Mouse (Mus musculus) midbrain, postnatal 0 days (tissue): ENCODE data around the gene Cdan1. TPM values are rescaled to one million over a fixed set of nuclear protein-coding genes. Genes with fewer than 3 reads are reported as not detected.

ENCODE experiments used
- ATAC-seq: fragments of 200-750 bp; cut with Nextera tagmentation; 2 replicates; pipeline ENCODE4 v1.8.0; 2017; ENCODE audit warnings: moderate number of reproducible peaks, mild to moderate bottlenecking, moderate TSS enrichment, moderate library complexity; ENCODE audit not compliant: low FRiP score
- DNase-seq: peaks from one replicate; pipeline ENCODE4 v3.0.0-alpha.2; 2015; ENCODE audit warnings: low spot score
- H3K27ac ChIP-seq: fragments of 300-500 bp; sonication (generic); 2 replicates; pipeline ENCODE4 v1.5.1; 2014; ENCODE audit warnings: low read depth, mild to moderate bottlenecking, low read length, mixed read lengths
- H3K27me3 ChIP-seq: fragments of 300-500 bp; sonication (generic); 2 replicates; pipeline ENCODE4 v1.6.1; 2014; ENCODE audit warnings: low read length, control low read depth, mixed read lengths; ENCODE audit not compliant: insufficient read depth
- H3K36me3 ChIP-seq: fragments of 300-500 bp; sonication (generic); 2 replicates; pipeline ENCODE4 v1.6.1; 2014; ENCODE audit warnings: low read length, control low read depth, mixed read lengths; ENCODE audit not compliant: insufficient read depth
- H3K4me1 ChIP-seq: fragments of 300-500 bp; sonication (generic); 2 replicates; pipeline ENCODE4 v1.6.1; 2014; ENCODE audit warnings: mild to moderate bottlenecking, control low read depth, antibody characterized with exemption, low read length, mixed read lengths; ENCODE audit not compliant: insufficient read depth
- H3K4me2 ChIP-seq: fragments of 300-500 bp; sonication (generic); 2 replicates; pipeline ENCODE4 v1.6.1; 2014; ENCODE audit warnings: low read depth, mild to moderate bottlenecking, low read length, mixed read lengths; ENCODE audit not compliant: poor library complexity, severe bottlenecking
- H3K4me3 ChIP-seq: fragments of 300-500 bp; sonication (generic); 2 replicates; pipeline ENCODE4 v1.5.1; 2014; ENCODE audit warnings: low read depth, mild to moderate bottlenecking, low read length, moderate library complexity
- H3K9ac ChIP-seq: fragments of 300-500 bp; sonication (generic); replicated peaks from 2 replicates; pipeline ENCODE4 v1.6.1; 2014; ENCODE audit warnings: mild to moderate bottlenecking, low read length, moderate library complexity, mixed read lengths; ENCODE audit not compliant: poor library complexity, severe bottlenecking
- H3K9me3 ChIP-seq: fragments of 300-500 bp; sonication (generic); 2 replicates; pipeline ENCODE4 v1.6.1; 2016; ENCODE audit warnings: low read length, control low read depth
- CTCF ChIP-seq: IDR thresholded peaks from 2 replicates; pipeline ENCODE4 v1.5.1; 2016; ENCODE audit warnings: antibody characterized with exemption, mild to moderate bottlenecking
- WGBS: fragments of 180-500 bp; shearing (Covaris S2); extraction: QIAGEN DNeasy Blood & Tissue Kit; methylation state at CpG from one replicate; pipeline ENCODE4 v1.1.7; 2014; 5-methylcytosine and 5-hydroxymethylcytosine counted together
- polyA plus RNA-seq: library from polyadenylated mRNA; unstranded; fragments of >200 nt; fragmentation: Nextera tagmentation; extraction: Ambion mirVana; gene quantifications from 2 replicates; pipeline ENCODE4 v1.2.1, GENCODE M21; 2015
- total RNA-seq: library from RNA; depleted of rRNA; stranded (reverse); fragments of >200 nt; gene quantifications from 2 replicates; pipeline ENCODE4 v1.2.3, GENCODE M21; 2014

Cdan1 gene
- total and polyA plus RNA-seq, 2 experiments from 2014 or later: 6.3 to 26.6 TPM

DNA sequence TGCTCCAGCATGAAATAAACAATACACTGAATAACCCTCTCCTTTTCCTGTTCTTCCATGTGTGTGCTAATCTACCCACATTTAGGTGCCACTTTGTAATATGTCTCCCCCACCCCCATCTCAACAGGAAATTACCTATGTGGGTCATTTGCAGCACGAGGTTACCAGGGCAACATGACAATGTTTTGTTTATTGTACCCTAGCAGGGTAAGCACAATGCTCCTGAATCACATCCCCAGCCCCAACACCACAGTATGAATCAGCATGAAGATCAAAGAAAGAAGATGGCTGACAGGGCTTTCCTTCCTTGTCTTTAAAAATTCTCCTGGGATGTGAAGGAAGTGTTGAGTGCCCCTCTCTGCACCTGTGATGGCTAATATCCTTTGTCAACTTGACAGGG, 2.7 kb upstream of the Cdan1 start:
- H3K4me2 ChIP-seq: no peak overlapping the region
- H3K27ac ChIP-seq: no peak overlapping the region
- no peak overlapping the region for H3K9ac ChIP-seq
- no peak for TF ChIP-seq CTCF
- H3K4me1 ChIP-seq: no peaks in the 10 kb centered on the region
- no peak overlapping the region for H3K4me3 ChIP-seq
- no peaks in the 10 kb centered on the region for H3K9me3 ChIP-seq
- no peaks in the 10 kb centered on the region for H3K36me3 ChIP-seq
- 58% methylated on average over 1 of the region's 1 CpGs for WGBS
- ATAC-seq (no peak), DNase-seq (no peak)
- no peaks in the 10 kb centered on the region for H3K27me3 ChIP-seq

DNA sequence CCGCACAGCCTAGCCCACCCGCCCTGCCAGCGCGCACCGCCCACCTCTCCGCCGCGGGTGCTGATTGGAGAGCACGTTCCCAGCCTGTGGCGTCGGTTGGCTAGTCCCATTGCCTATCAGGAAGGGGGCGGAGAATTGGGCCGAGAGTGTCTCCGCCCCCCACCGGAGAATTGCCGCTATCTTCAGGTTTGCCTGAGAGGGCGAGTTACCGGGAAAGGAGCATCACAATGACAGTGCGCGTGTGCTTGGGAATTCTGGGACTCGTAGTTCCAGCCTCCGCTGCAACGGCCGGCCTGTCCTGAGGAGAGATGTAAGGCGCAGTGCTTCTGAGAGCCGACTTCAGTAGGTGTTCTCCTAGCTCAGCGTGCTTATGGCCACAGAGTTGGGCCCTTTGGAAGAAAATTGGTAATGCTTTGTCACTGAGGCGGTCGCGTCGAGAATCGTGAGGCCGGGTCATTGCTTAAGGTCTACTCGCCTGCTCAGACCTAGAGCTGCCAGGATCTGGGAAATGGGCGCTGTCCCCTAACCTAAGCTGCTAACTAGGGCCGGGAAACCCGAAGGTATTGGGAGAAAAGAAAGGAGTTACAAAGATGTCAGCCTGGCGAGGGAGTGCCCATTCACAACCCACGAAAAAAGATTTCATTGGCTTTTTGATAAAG, 625 bp upstream of the Cdan1 start, which contains the start of gene Ttbk2:
Gene Ttbk2, minus strand, starts transcription at position 181 of the 659 bp plus-strand sequence.
- under 1% methylated on average over 39 of the region's 39 CpGs for WGBS
- Histone ChIP-seq H3K9me3 (no peaks in the 10 kb centered on the region), H3K4me2 (peak within 1 kb of the TSS; percentile 62), H3K9ac (peak within 1 kb of the TSS; percentile 86), H3K4me3 (peak within 1 kb of the TSS; percentile 95), H3K36me3 (no peaks in the 10 kb centered on the region), H3K4me1 (no peaks in the 10 kb centered on the region), H3K27ac (peak within 1 kb of the TSS; percentile 89), H3K27me3 (no peaks in the 10 kb centered on the region)
- ATAC-seq (peak; percentile 100), DNase-seq (peak; percentile 99)
- peak; percentile 64 for TF ChIP-seq CTCF

DNA sequence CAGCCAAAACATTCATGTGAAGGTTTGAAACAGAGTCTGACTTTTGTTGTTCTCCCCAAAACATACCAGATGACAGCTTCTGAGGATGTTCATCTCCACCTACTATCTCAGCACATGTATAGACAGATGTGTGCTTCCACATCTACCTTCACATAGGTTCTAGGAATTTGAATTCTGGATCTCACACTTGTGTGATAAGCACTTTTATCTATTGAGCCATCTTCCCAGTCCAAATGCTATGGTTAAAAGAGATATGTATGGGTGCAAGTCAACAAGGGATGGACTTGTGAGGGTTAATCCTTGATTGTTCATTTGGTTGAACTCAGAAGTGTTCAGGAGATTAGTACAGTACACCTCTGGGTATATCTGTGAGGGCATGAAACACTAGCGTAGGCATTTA, 4.6 kb downstream of the Cdan1 start:
- TF ChIP-seq CTCF: no peak
- whole genome bisulfite sequencing: 100% methylated on average over 1 of the region's 1 CpGs

DNA sequence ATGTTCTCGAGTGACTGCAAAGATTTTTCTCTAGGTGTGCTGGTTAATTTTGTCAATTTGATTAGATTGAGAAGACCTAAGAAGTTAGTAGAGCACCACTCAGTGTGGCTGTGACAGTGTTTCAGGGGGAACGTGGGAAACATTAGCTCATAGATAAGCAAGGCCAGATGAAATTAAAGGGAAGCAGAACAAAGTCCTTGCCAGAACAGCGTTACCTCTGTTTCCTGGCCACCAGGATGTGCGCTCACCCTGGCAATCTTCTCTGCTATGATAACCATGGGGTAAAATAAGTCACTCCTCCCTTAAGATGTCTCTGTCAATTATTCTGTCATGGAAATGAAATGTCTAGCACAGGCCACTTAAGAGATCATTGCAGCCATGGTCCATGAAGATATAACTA, 5.9 kb downstream of the Cdan1 start:
- ATAC-seq (no peak), DNase-seq (no peak)
- Histone ChIP-seq H3K27me3 (no peaks in the 10 kb centered on the region), H3K9me3 (no peaks in the 10 kb centered on the region), H3K4me1 (no peaks in the 10 kb centered on the region), H3K36me3 (no peaks in the 10 kb centered on the region), H3K4me2 (no peak overlapping the region), H3K4me3 (no peak overlapping the region), H3K27ac (no peak overlapping the region), H3K9ac (no peak overlapping the region)
- TF ChIP-seq CTCF: no peak
- WGBS: 86% methylated on average over 4 of the region's 4 CpGs

More for the DNA sequence above, 4.6 kb downstream of the Cdan1 start:
- H3K4me1 ChIP-seq: no peaks in the 10 kb centered on the region
- no peaks in the 10 kb centered on the region for H3K9me3 ChIP-seq
- H3K4me3 ChIP-seq: no peak overlapping the region
- no peaks in the 10 kb centered on the region for H3K27me3 ChIP-seq
- no peak overlapping the region for H3K4me2 ChIP-seq
- H3K27ac ChIP-seq: no peak overlapping the region
- no peak for ATAC-seq
- H3K36me3 ChIP-seq: no peaks in the 10 kb centered on the region
- DNase-seq: no peak
- H3K9ac ChIP-seq: no peak overlapping the region

DNA sequence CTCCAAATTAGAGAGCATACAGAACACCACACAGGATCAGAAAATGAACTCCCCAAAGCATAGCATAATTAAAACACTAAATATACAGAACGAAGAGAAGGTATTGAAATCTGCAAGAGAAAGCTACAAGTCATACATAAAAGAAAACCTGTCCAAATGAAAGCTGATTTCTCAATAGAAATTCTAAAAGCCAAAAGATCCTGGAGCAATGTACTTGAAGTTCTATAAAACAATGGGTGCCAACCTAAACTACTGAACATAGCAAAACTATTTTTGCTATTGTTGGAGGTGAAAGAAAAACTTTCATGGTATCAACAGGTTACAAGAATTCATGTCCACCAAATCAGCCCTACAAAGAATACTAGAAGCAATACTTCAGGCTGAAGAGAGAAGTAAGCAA, 8.7 kb downstream of the Cdan1 start:
- H3K9me3 ChIP-seq: no peaks in the 10 kb centered on the region
- no peaks in the 10 kb centered on the region for H3K36me3 ChIP-seq
- no peak for TF ChIP-seq CTCF
- DNase-seq (no peak), ATAC-seq (no peak)
- 83% methylated on average over 1 of the region's 1 CpGs for WGBS
- no peaks in the 10 kb centered on the region for H3K27me3 ChIP-seq
- no peak overlapping the region for H3K9ac ChIP-seq
- H3K4me3 ChIP-seq: no peak overlapping the region
- no peak overlapping the region for H3K27ac ChIP-seq
- no peak overlapping the region for H3K4me2 ChIP-seq
- no peaks in the 10 kb centered on the region for H3K4me1 ChIP-seq

DNA sequence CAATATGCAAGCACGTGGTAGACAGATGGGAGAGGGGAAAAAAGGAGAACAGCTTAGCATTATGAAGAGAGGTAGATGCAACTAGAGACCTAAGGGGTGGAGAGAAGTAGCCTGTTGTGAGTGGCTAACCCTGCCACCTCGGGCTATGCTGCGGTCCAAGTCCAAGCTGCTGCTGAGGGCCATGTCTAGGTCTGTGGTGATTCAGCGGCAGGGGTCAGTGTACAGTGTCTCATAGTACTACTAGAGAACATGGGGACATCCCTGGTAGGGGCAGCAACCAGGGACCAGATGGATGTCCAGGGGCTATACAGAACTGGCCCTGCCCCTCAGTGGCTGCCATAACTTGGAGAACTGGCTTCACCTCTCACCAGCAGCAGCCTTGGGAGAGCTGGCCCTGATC, 14.8 kb downstream of the Cdan1 start:
- Histone ChIP-seq H3K27ac (no peak overlapping the region), H3K4me3 (no peak overlapping the region), H3K27me3 (no peaks in the 10 kb centered on the region), H3K36me3 (0 out of 2 replicates have a peak, but pooled peaks cover 3% of the 10 kb centered on the region), H3K4me2 (no peak overlapping the region), H3K9ac (no peak overlapping the region), H3K9me3 (no peaks in the 10 kb centered on the region), H3K4me1 (no peaks in the 10 kb centered on the region)
- no peak for ATAC-seq
- TF ChIP-seq CTCF: no peak
- 96% methylated on average over 4 of the region's 4 CpGs for WGBS
- DNase-seq: no peak
